Mouse (Mus musculus) left cerebral cortex, adult 11 months (tissue): ENCODE results near the gene Mat2b.
"Not testable (repeated sequence)": the region's sequence is repeated elsewhere in the genome, so short reads cannot be mapped to it uniquely, and the experiment has no call there.

Experiments used
- DNase-seq: peaks from one replicate; pipeline ENCODE4 v3.0.0; 2022; ENCODE audit warnings: low spot score

Gene Mat2b

DNA sequence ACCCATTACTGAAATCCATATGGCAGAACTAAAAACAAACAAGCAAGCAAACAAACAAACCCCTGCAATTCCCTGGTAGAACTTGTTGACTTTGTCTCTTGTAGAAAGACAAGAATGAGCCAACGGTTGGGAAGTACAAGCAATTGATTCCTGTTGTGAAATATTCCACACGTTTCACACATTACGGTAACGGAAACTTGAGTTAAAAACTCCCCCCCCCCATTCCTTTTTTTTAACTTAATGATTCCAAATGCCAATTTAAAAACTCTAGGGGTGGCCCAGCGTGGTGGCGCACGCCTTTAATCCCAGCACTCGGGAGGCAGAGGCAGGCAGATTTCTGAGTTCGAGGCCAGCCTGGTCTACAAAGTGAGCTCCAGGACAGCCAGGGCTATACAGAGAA is at the start of gene Mat2b:
Mat2b (minus strand) TSS at position 101 of the 400 bp plus-strand sequence.
- no peak for DNase-seq

DNA sequence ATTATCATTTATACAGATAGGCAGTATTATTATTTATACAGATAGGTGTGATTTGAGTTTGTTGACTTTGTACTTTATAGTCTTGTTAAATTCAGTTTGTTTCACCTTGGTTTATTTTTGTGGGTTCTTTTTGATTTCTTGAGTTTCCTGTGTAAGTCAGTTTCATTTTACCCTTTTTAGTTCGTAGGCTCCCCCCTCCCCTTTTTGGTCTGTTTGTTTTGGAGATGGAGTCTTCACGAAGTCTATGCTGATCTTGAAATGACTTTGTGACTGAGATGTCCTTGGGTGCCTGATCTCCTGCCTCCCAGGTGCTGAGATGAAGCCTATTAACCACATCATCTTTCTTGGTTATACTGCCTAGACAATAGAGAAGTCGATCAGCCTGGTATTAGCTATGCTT is 49.3 kb upstream of the Mat2b start:
- no peak for DNase-seq

DNA sequence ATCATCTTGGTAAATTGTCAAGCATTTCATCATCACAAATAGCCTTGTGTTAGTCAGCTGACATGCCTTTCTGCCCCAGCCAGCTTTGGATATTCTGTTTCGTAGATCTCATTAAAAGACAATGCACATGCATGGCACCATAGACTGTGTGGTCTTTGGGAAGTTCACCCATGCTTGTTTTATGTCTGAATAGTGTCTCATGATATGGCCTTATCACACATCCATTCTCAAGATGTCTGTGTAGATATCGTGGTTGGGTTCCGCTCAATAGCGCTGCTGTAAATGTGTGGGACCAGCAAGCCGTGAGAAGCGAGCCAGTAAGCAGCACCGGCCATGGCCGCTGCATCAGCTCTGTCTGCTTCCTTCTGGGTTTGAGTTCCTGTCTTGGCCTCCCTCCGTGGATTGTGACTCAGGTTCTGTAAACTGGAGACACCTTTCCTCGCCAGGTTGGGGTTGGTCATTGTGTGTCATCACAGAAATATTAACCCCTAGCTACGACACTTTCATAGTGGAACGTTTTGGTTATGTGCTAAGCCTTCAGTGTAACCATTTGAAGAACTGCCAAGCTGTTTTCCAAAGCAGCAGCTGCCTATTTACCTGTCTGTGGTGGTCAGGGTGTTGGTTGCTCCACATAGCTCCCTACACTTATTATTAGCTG is 46.7 kb upstream of the Mat2b start:
- DNase-seq: no peak

DNA sequence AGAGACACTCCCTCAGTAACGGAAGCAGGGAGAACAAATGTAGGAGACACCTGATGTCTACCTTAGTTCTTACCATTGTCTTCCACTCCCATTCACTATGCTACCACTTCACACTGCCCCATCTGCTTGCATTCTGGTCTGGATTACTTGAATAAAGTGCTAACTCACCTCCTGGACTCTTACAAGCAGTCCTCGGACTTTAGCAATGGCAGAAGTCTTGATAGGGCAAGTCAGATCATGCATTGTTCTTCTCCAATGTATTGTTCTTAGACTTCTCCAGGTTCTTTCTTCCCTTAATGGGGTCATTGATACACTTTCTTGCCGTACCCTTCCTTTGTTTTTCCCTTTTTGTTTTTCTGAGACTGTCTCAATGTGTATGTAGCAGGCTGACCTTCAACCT is 42.4 kb upstream of the Mat2b start:
- DNase-seq: no peak

DNA sequence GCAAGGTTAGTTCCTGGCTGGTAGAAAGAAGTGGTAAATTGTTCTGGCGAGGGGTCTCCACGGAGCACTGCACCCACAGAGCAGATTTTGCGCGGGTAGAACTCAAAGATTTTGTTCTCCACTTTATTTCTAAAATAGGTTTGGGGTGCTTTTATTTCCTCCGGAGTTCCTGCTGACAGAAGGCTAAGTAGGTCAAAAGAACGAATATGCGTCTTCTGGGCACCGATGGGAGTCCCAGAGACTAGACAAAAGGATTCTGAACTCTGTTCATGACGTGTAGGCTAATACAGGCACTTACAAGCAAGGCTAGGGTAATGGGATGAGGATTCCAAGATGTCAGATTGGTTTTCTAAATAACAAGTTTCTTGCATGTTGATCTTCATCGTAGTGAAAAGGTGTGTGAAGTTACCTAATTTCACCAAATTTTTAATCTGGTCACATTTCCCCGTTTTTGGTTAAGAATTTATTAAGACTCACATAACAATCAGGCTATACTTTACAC is 39.3 kb upstream of the Mat2b start:
- DNase-seq: no peak

DNA sequence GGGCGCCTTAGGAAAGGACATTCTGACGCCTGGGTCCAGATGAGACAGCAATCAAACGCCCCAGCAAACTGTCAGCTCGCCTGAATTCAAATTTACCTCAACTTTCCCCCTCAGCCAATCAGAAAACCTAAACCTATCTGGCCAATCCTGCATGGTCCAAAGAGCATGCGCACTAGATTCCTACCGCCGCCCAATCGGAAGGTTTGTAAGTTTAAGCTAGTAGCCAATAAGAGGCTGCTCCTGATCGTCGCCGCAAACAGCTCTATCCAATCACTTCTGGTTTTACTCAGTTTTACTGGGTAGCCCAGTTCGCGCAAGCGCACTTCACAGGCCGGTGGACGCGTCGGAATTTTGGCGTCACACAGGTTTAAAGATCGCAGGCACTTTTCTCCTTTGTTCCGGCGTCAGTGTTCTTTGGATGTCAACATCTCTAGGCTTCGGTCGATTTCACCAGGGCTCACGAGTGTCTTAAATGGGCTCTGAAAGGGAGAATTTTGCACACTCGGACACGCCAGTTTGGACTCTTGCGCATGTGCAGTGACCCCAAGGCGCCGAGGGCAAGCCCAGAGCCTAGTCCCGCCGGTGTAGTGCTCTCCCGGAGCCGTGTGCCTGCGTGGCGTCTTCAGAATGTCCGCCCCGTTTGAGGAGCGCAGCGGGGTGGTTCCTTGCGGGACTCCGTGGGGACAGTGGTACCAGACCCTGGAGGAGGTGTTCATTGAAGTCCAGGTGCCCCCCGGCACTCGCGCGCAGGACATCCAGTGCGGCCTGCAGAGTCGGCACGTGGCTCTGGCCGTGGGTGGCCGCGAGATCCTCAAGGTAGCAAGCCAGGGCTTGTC is 38.6 kb upstream of the Mat2b start, which contains the start of the genes Hmmr and Nudcd2:
Hmmr (minus strand) TSS at position 84 of the 836 bp plus-strand sequence.
Nudcd2 (plus strand) TSS at position 329 of the 836 bp plus-strand sequence.
- DNase-seq: peak; percentile 95

DNA sequence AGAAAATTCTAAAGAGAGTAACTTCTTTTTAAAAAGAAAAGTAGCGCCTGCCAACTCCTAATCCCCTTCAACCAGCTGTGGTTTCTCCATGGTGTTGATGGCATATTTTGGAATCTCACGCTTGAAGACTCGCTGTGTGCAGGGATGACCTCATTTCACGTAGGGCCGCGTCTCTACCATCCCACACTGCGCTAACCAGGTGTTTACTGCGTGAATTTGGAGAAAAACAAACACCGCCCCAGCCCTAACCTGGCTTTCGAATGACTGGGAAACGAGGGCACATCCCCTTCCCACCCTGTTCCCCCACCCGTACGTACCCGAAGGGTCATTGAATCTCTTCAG is 38.0 kb upstream of the Mat2b start:
- no peak for DNase-seq

DNA sequence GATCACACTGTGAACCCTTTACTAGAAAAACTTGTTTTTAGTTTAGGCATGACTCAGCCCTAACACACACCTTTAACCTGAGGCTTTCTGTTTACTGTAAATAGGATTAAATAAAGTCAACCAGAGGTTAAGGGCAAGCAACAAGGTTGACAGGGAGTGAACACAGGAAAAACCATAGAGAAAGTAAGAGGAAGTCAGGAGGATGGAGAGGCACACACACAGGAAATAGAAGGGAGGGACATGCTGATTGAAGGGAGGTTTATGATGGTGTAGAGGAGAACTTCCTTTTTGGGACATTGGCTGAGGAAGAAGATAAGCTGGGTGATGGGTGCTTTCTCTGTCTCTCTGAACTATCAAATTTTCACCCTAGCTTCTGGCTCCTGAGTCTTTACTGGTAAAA is 23.3 kb upstream of the Mat2b start:
- no peak for DNase-seq

DNA sequence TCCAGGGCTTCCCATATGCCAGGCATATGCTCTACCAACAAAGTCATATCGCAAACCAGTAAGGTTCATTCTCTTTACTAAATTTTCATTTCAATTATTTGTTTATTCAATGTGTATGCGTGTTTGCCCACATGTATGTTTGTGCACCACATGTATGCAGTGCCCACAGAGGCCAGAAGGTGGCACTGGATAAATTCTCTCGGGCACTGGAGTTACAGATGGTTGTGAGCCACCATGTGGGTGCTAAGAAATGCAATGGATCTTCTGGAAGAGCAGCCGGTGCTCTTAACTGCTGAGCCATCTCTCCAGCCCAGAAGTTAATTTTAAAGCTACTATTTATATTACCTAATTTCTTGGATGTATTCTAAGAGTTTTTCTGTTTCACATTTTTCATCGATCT is 20.5 kb upstream of the Mat2b start:
- DNase-seq: no peak

DNA sequence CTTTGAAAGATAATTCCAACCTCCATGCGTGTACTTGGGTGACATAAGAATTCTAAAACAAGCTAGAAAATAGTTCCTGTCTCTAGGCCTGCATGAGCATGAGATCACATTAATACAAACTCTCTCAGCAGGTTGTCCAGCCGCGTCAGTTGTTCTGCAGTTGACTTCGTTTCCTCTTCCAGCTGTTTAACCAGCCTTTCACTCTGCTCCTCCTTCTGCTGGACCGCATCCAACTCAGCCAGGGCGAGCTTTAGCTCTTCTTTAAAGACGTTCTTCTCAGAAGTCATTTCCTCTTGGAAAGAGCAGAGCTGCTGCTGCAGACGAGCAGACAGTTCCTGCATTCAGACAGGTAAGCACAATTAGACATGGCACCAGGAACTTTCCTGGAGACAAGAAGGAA is 18.9 kb upstream of the Mat2b start:
- DNase-seq: no peak

DNA sequence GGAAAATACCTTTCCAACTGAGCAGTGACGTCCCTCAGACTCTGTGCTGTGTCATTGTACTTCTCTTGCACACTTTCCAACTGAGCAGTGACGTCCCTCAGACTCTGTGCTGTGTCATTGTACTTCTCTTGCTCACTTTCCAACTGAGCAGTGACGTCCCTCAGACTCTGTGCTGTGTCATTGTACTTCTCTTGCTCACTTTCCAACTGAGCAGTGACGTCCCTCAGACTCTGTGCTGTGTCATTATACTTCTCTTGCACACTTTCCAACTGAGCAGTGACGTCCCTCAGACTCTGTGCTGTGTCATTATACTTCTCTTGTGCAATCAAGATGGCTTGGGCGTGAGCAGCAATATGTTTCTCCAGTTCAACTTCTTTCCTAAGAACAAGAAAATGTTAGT is 14.9 kb upstream of the Mat2b start:
- not testable (repeated sequence) for DNase-seq

DNA sequence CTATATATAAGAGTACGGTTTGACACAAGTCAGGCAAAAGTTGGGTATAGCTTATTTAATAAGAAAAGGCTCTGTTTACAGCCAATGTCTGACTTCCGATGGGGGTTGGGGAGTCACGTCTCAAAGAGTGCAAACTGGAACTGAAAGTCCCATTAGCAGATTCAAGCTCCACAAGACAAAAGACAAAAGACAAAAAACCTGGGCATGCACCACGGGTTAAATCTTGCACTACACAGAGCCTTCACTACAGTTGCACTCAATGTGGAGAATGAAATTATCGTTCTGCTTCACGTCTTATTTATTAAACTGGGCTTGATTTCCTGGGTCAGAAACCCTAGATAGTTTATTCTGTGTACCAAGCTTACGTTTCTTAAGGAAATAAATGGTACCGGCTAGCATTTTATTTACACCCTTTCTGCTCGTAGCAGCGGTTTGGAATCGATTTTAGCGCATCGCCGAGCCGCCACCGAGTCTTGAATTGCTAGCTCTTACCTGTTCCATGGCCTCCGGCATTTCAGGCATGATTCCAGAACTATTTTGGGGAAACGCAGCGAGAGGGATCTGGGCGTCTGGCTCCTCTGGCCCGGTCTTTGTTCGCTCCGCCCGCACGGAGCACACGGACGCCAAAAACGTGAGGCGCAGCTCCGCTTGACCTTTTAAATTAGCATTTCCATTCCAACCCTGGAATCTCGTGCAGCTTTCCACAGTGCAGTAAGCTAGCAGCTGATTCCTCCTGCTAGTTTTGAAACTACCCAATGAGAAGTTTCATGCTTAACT is 504 bp downstream of the Mat2b start:
- no peak for DNase-seq

DNA sequence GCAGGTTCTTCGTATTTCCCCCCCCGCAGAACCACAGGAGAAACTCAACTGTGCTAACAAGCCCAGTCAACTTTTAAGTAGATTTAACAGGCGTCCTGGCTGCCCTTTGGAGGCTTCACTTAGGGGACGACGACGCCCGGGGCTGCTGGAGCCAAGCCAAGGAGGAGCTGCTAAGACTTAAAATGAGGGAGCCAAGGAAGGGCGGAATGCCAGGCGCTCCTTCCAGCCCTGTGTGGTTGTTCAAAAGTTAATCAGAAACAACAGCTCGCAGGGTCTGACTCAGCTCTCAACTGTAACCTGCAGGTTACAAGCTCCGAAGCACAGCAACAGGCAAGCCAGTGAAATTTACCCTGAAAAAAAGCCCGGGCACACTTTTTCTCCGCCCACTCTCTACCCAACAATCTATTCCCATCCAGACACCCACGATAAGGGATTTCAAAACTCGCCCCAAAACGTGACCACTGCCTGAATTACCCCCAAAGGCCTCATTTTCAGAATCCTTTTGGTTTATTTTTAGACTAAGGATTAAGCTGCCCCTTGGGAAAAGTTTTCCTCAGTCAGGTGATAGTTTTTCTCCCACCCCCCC is 1.5 kb downstream of the Mat2b start:
- DNase-seq: no peak

DNA sequence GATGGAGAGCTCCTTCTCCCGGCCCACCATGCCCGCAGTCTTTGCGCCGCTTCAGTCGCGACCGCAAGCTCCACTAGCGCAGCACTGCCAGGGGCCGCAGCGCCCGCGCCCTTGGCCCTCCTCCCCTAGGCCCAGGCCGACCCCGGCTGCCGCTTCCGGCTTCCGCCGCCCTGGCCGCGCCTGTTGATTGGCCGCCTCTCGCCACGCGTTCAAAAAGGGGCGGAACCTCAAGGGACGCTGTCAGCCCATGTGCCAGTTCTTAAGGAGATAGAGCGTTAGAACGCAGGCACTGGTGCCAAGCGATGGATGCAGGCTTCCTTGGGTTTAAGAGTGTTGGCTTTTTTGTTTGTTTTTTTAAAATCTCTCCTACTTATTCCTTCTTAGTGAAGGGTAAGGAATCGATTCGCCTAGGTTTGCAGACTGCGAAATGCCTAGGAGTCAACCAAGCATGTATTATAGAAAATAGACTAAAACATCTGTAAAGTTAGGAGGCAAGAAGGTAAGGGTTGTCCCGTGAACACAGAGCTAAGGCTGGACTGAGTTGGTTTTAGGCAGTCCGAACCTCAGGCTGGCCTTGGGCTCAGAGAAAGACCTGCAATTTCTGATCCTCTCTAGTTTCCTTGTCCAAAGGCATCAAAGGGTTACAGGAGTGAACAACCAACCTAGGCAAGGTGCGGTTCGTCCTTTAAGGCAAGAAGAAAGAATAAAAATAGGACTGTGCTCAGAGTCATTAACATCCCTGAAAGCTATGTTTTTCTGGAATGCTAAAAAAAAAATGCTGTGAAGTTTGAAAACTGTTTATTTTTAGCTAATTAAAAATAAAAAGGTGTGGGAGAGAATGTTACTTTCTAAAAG is 2.3 kb downstream of the Mat2b start:
- peak; percentile 88 for DNase-seq

DNA sequence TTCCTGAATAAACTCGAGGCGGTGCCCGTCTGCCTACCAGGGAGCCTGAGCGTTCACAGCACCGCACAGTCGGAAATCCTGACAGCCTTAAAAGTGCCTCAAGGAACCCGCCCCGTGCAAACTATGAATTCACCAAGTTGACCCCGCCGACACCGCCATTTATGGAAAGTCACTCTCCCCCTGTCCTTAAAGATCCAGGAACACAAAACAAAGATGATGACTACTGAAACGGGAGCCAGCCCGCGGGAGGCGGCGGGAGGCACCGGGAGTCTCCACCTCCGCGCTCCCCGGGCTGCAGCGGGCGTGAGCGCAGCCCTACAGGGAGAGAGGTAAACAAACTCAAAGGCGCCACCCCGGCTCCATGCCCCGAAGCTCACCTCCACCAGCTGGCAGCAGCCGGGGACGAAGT is 2.9 kb downstream of the Mat2b start:
- no peak for DNase-seq

DNA sequence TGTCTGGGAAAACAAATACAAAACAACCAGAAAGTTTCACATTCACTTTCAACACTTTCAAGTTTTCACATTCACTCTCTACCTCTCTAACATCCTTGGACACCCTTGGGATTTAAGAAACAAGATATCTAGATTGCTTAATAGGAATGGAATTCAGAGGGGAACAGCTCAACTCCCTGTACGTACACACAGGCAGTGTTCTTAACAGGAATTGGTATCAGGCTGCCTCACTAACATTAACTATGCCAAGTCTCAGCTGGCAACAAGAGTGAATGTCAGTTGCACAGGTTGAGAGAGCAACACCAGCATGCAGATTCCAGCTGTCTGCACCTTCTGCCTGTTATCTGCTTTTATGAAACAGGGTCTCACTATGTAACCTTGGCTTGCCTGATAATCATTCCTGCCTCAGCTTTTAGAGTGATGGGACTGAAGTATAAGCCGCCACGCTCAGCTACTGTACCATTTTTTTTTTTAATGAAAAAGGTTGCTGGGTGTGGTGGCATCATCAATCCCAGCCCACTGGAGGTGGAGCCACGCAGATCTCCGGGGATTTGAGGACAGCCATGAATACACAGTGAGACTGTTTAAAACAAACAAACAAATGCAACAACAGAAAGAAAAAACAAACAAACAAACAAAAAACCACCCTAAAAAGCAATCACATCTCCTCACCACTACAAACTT is 4.4 kb downstream of the Mat2b start:
- no peak for DNase-seq

DNA sequence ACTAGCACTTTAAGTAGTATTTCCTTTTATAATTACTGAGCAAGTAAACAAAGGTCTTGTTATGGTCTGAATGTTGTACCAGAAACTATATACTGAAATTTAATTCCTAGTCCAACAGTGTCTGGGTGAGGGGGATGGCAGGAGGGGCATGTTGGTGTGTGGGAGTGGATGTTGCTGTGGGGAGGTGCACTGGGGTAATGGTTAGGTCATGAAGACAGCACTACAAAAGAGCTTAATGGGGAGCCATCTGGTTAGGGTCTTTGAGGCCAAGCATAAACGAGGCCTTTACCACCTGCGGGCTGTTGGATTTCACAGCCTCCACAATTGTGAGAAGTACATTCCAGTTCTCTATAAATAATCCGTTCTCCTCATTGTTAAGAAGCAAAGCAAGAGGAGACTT is 11.7 kb downstream of the Mat2b start:
- DNase-seq: no peak

DNA sequence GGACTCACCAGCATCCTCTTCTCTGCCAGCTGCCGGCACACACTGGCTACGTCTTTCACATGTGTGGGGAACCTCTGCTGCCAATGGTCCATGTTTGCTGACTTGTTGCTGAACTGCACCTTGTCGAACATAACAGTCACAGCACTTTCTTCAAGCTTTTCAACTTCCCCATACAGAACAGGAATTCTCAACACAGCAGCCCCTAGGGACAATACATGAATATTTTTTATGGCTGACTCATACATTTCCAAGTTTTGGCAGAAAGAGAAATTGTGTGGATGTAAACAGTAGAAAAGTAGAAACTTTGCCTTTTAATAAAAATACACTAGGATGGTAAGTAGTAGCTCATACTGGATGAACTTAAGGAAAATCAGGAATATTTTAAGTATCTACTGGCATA is 12.5 kb downstream of the Mat2b start:
- DNase-seq: no peak

DNA sequence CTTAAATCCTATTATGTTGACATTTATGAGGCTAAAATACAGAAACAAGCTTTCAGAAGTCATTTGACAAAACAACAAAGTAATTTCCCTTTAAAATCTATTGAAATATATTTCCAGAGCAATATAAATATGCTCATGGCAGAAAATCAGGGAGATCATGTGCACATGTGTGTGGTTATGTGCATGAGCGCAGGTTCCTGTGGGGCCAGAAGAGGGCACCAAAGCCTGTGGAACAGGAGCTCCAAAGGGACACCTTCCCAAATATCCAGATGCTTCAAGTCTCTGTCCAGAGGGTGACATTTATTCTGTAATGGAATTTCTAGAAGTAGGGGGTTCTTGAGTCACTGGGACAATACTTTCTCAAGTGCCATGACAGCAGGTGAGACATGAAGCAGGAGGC is 17.8 kb downstream of the Mat2b start:
- no peak for DNase-seq

DNA sequence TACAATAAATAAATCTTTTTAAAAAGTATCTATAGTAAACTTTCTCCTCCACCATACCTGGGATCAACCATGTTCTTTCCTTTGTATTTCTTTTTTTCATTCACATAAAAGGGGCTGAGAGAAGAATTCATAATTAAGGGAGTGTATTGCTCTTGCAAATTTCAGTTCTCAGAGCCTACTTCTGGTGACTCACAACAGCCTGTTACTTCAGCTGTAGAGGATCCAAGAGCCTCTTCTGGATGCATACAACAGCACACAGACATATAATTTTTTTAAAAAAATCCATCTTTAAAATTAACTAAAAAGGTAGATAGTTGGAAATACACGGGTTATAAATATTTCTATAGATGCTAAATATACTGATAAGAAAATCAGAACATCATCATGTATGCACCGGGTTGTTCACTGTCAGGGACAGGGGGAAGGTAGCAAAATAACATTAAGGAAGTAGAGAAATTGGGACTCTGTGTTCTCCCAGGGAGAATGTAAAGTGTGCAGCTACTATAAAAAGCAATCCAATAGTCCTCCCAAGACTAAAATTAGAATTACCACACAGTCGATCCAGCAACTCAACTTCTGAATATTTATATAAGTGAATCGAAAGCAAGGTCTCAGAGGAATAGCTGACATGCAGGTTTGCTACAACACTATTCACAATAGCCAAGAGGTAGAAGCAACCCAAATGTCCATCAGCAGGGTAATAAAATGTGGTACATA is 19.8 kb downstream of the Mat2b start:
- no peak for DNase-seq
